Mouse (Mus musculus): ENCODE data around the gene Opn1sw.

Opn1sw gene

GRCm38 (mm10) chr6:29388052-29388518 lies at the start of gene Opn1sw:
Gene Opn1sw (minus strand): TSS chr6:29388468.
- no peak for DNase-seq (ENCODE audit: low spot score in 2 of 2)

- no peak for DNase-seq (ENCODE audit: low spot score in 2 of 2)
These were observed 48.2 kb upstream of the Opn1sw start for GRCm38 (mm10) chr6:29436461-29436934.

- no peak for DNase-seq (ENCODE audit: low spot score in 2 of 2)
These were observed 47.7 kb upstream of the Opn1sw start for GRCm38 (mm10) chr6:29435940-29436451.

- no peak for DNase-seq (ENCODE audit: low spot score in 2 of 2)
These were observed 46.8 kb upstream of the Opn1sw start for GRCm38 (mm10) chr6:29434911-29435691.

- no peak for DNase-seq (ENCODE audit: low spot score in 2 of 2)
These were observed 45.8 kb upstream of the Opn1sw start for GRCm38 (mm10) chr6:29433804-29434795.

GRCm38 (mm10) chr6:29433038-29433803 lies 45.0 kb upstream of the Opn1sw start, which contains the start of gene Flnc:
Gene Flnc (plus strand): TSS chr6:29433256.
- no peak for DNase-seq (ENCODE audit: low spot score in 2 of 2)

GRCm38 (mm10) chr6:29432676-29433037 lies 44.4 kb upstream of the Opn1sw start:
- DNase-seq (ENCODE audit: low spot score in 2 of 2), result no peak

GRCm38 (mm10) chr6:29432156-29432555 lies 43.9 kb upstream of the Opn1sw start:
- DNase-seq (ENCODE audit: low spot score in 2 of 2), result no peak

GRCm38 (mm10) chr6:29431473-29431872 lies 43.2 kb upstream of the Opn1sw start:
- DNase-seq (ENCODE audit: low spot score in 2 of 2), result no peak

GRCm38 (mm10) chr6:29430681-29431420 lies 42.6 kb upstream of the Opn1sw start:
- DNase-seq (ENCODE audit: low spot score in 2 of 2), result no peak

- no peak for DNase-seq (ENCODE audit: low spot score in 2 of 2)
These were observed 39.9 kb upstream of the Opn1sw start for GRCm38 (mm10) chr6:29428171-29428570.

GRCm38 (mm10) chr6:29426331-29426730 lies 38.1 kb upstream of the Opn1sw start:
- DNase-seq (ENCODE audit: low spot score in 2 of 2), result no peak

- DNase-seq (ENCODE audit: low spot score in 2 of 2), result no peak
These were observed 36.9 kb upstream of the Opn1sw start for GRCm38 (mm10) chr6:29425118-29425517.

GRCm38 (mm10) chr6:29420596-29420995 lies 32.3 kb upstream of the Opn1sw start:
- DNase-seq (ENCODE audit: low spot score in 2 of 2), result no peak

GRCm38 (mm10) chr6:29415446-29415845 lies 27.2 kb upstream of the Opn1sw start:
- no peak for DNase-seq (ENCODE audit: low spot score in 2 of 2)

- DNase-seq (ENCODE audit: low spot score in 2 of 2), result no peak
These were observed 18.1 kb upstream of the Opn1sw start for GRCm38 (mm10) chr6:29406412-29406811.

GRCm38 (mm10) chr6:29402693-29403342 lies 14.6 kb upstream of the Opn1sw start:
- no peak for DNase-seq (ENCODE audit: low spot score in 2 of 2)

- DNase-seq (ENCODE audit: low spot score in 2 of 2), result no peak
These were observed 11.6 kb upstream of the Opn1sw start for GRCm38 (mm10) chr6:29399851-29400250.

GRCm38 (mm10) chr6:29397575-29397974 lies 9.3 kb upstream of the Opn1sw start:
- peak in 1 of 2 experiments; percentile 31 for DNase-seq (ENCODE audit: low spot score in 2 of 2)

Data from frontal cortex, postnatal 25 days (tissue).